Mouse (Mus musculus) CH12.LX (cell line): ENCODE data around the gene Matk. TPM values are rescaled to one million over a fixed set of nuclear protein-coding genes. Genes with fewer than 3 reads are reported as not detected.

ENCODE experiments used
- DNase-seq: peaks from one replicate; pipeline ENCODE4 v3.0.0-alpha.2; 2013; ENCODE audit errors: extremely low read depth
- H3K27ac ChIP-seq: 2 replicates; pipeline ENCODE4 v1.5.1; 2012; ENCODE audit warnings: low read depth, mild to moderate bottlenecking, control low read depth, moderate library complexity; ENCODE audit not compliant: insufficient read depth
- H3K27me3 ChIP-seq: replicated peaks from 2 replicates; pipeline ENCODE3; 2012; ENCODE audit warnings: inconsistent platforms
- H3K36me3 ChIP-seq, 2 experiments: replicated peaks in 1 of 2; 2 replicates each; pipeline versions ENCODE3 to v1.6.1; 2012; ENCODE audit warnings: inconsistent platforms in 1 of 2, low read length in 1 of 2, mild to moderate bottlenecking in 1 of 2, mixed read lengths in 1 of 2, moderate library complexity in 1 of 2; ENCODE audit not compliant: control insufficient read depth in 1 of 2, insufficient read depth in 1 of 2
- H3K4me1 ChIP-seq, 2 experiments: 2 replicates each; pipeline ENCODE4 v1.6.1; 2012; ENCODE audit warnings: inconsistent platforms in 1 of 2, moderate library complexity in 1 of 2; ENCODE audit not compliant: insufficient read depth in 2 of 2, control insufficient read depth in 1 of 2
- H3K4me2 ChIP-seq: 2 replicates; pipeline ENCODE4 v1.6.1; 2012; ENCODE audit warnings: low read depth, mild to moderate bottlenecking, control low read depth; ENCODE audit not compliant: poor library complexity, insufficient read depth, severe bottlenecking
- H3K4me3 ChIP-seq, 3 experiments: fragments of 150-350 bp in 1 of 3; sonication (generic) in 1 of 3; replicated peaks in 1 of 3; 2 replicates each; pipeline versions ENCODE3 to v1.5.1; 2011 to 2012; ENCODE audit warnings: low read depth in 2 of 3, low read length in 2 of 3, mild to moderate bottlenecking in 2 of 3, moderate library complexity in 2 of 3, control low read depth in 1 of 3, improper control_type of control experiment in 1 of 3, inconsistent platforms in 1 of 3, mixed read lengths in 1 of 3; ENCODE audit not compliant: poor library complexity in 1 of 3
- H3K79me2 ChIP-seq: replicated peaks from 2 replicates; pipeline ENCODE4 v1.6.1; 2012; ENCODE audit warnings: mild to moderate bottlenecking, moderate library complexity; ENCODE audit not compliant: control insufficient read depth, poor library complexity, insufficient read depth, severe bottlenecking; ENCODE audit errors: extremely low read depth
- H3K9ac ChIP-seq: 2 replicates; pipeline ENCODE4 v1.6.1; 2012; ENCODE audit warnings: low read depth, mild to moderate bottlenecking, control low read depth, moderate library complexity; ENCODE audit not compliant: insufficient read depth
- H3K9me3 ChIP-seq: replicated peaks from 2 replicates; pipeline ENCODE3; 2012; ENCODE audit warnings: low read length, inconsistent platforms, mixed read lengths
- BHLHE40 ChIP-seq: IDR thresholded peaks from 2 replicates; pipeline ENCODE4 v1.6.1; 2011; ENCODE audit warnings: mild to moderate bottlenecking, low read depth, low read length, improper control_type of control experiment
- CHD2 ChIP-seq: IDR thresholded peaks from 2 replicates; pipeline ENCODE4 v1.6.1; 2011; ENCODE audit warnings: low read length, improper control_type of control experiment
- CTCF ChIP-seq, 2 experiments: IDR thresholded peaks in 1 of 2; conservative IDR thresholded peaks in 1 of 2; 2 replicates each; pipeline ENCODE4 v1.5.1; 2011 to 2012; ENCODE audit warnings: low read depth in 2 of 2, low read length in 2 of 2, improper control_type of control experiment in 1 of 2, inconsistent platforms in 1 of 2, mild to moderate bottlenecking in 1 of 2, moderate library complexity in 1 of 2
- E2F4 ChIP-seq: IDR thresholded peaks from 2 replicates; pipeline ENCODE4 v1.6.1; 2011; ENCODE audit warnings: low read depth, low read length, improper control_type of control experiment; ENCODE audit not compliant: insufficient replicate concordance
- ELF1 ChIP-seq: IDR thresholded peaks from 2 replicates; pipeline ENCODE4 v1.6.1; 2014; ENCODE audit warnings: low read depth, mild to moderate bottlenecking, inconsistent platforms, low read length, improper control_type of control experiment
- GABPA ChIP-seq: IDR thresholded peaks from 2 replicates; pipeline ENCODE4 v1.6.1; 2012; ENCODE audit warnings: low read depth, low read length, improper control_type of control experiment, inconsistent platforms; ENCODE audit not compliant: insufficient replicate concordance
- HCFC1 ChIP-seq: IDR thresholded peaks from 2 replicates; pipeline ENCODE4 v1.6.1; 2012; ENCODE audit warnings: low read depth, mild to moderate bottlenecking, inconsistent platforms, low read length, improper control_type of control experiment
- IRF4 ChIP-seq: IDR thresholded peaks from 2 replicates; pipeline ENCODE4 v1.6.1; 2014; ENCODE audit warnings: low read depth, mild to moderate bottlenecking, inconsistent platforms, low read length, improper control_type of control experiment
- JUN ChIP-seq: IDR thresholded peaks from 2 replicates; pipeline ENCODE4 v1.6.1; 2011; ENCODE audit warnings: low read depth, mild to moderate bottlenecking, low read length, improper control_type of control experiment, moderate library complexity; ENCODE audit not compliant: insufficient read depth
- JUND ChIP-seq: conservative IDR thresholded peaks from 2 replicates; pipeline ENCODE4 v1.6.1; 2011; ENCODE audit warnings: low read depth, low read length, improper control_type of control experiment
- KAT2A ChIP-seq: IDR thresholded peaks from 2 replicates; pipeline ENCODE4 v1.6.1; 2012; ENCODE audit warnings: low read length, improper control_type of control experiment, inconsistent platforms; ENCODE audit not compliant: insufficient replicate concordance
- MAFK ChIP-seq: IDR thresholded peaks from 2 replicates; pipeline ENCODE4 v1.6.1; 2011; ENCODE audit warnings: low read length, improper control_type of control experiment; ENCODE audit not compliant: insufficient replicate concordance
- MAX ChIP-seq: IDR thresholded peaks from 2 replicates; pipeline ENCODE4 v1.6.1; 2011; ENCODE audit warnings: low read length, improper control_type of control experiment
- MYC ChIP-seq: IDR thresholded peaks from 2 replicates; pipeline ENCODE4 v1.6.1; 2011; ENCODE audit warnings: low read depth, mild to moderate bottlenecking, improper control_type of control experiment, low read length
- NRF1 ChIP-seq: IDR thresholded peaks from 2 replicates; pipeline ENCODE4 v1.6.1; 2014; ENCODE audit warnings: low read depth, mild to moderate bottlenecking, inconsistent platforms, low read length, improper control_type of control experiment, moderate library complexity
- POLR2A ChIP-seq: IDR thresholded peaks from 2 replicates; pipeline ENCODE4 v1.6.1; 2011; ENCODE audit warnings: low read depth, mild to moderate bottlenecking, improper control_type of control experiment, low read length
- POLR2AphosphoS2 ChIP-seq: IDR thresholded peaks from 2 replicates; pipeline ENCODE4 v1.6.1; 2011; ENCODE audit warnings: low read depth, low read length, improper control_type of control experiment
- RAD21 ChIP-seq: IDR thresholded peaks from 2 replicates; pipeline ENCODE4 v1.6.1; 2011; ENCODE audit warnings: low read depth, mild to moderate bottlenecking, low read length, improper control_type of control experiment, moderate library complexity
- RCOR1 ChIP-seq: conservative IDR thresholded peaks from 2 replicates; pipeline ENCODE4 v1.6.1; 2012; ENCODE audit warnings: low read depth, mild to moderate bottlenecking, inconsistent platforms, low read length, improper control_type of control experiment
- SIN3A ChIP-seq: IDR thresholded peaks from 2 replicates; pipeline ENCODE4 v1.6.1; 2012; ENCODE audit warnings: low read length, improper control_type of control experiment, inconsistent platforms
- SMC3 ChIP-seq: IDR thresholded peaks from 2 replicates; pipeline ENCODE4 v1.6.1; 2011; ENCODE audit warnings: low read depth, low read length, improper control_type of control experiment
- TCF12 ChIP-seq: IDR thresholded peaks from 2 replicates; pipeline ENCODE4 v1.6.1; 2014; ENCODE audit warnings: low read depth, mild to moderate bottlenecking, inconsistent platforms, low read length, improper control_type of control experiment
- USF1 ChIP-seq: IDR thresholded peaks from 2 replicates; pipeline ENCODE4 v1.6.1; 2014; ENCODE audit warnings: low read depth, mild to moderate bottlenecking, inconsistent platforms, low read length, improper control_type of control experiment
- USF2 ChIP-seq: conservative IDR thresholded peaks from 2 replicates; pipeline ENCODE4 v1.6.1; 2011; ENCODE audit warnings: low read depth, low read length, improper control_type of control experiment
- ZC3H11A ChIP-seq: IDR thresholded peaks from 2 replicates; pipeline ENCODE4 v1.6.1; 2012; ENCODE audit warnings: low read depth, mild to moderate bottlenecking, inconsistent platforms, low read length, improper control_type of control experiment
- dilution Hi-C: fragments of 300-500 bp; cut with MboI; formaldehyde crosslinking; loops from 2 replicates; pipeline ENCODE4 v1.14.3; 2020; ENCODE audit warnings: low sequenced_read_pairs; ENCODE audit not compliant: extremely low pct_unique_long_range_greater_than_20kb, extremely low pct_ligation_motif_present
- in situ Hi-C: fragments of 300-500 bp; cut with MboI; formaldehyde crosslinking; loops from 3 replicates; pipeline ENCODE4 v1.14.3; 2019; ENCODE audit warnings: low sequenced_read_pairs, low pct_ligation_motif_present, low pct_unique_long_range_greater_than_20kb, mixed read lengths
- polyA plus RNA-seq: library from polyadenylated mRNA; unstranded; fragments of >175 nt; gene quantifications from 2 replicates; pipeline ENCODE4 v1.2.1, GENCODE M21; 2012; ENCODE audit warnings: low read depth; ENCODE audit not compliant: insufficient read length
- total RNA-seq, 2 experiments: library from RNA; depleted of rRNA; stranded (reverse); fragments of 300-350 nt in 1 of 2; fragments of >200 nt in 1 of 2; gene quantifications; 2 replicates each; pipeline ENCODE4 v1.2.3; 2012 to 2014

The Matk gene
- total and polyA plus RNA-seq, 3 experiments = 2.5 to 5.2 (median 3.9) TPM

GRCm38 (mm10) chr10:81303761-81304160 is 51.0 kb downstream of the Matk start:
- Histone ChIP-seq H3K4me2 (no peak overlapping the region), H3K4me1 (peaks cover 50 to 89% of the 10 kb centered on the region in 2 experiments), H3K9ac (no peak overlapping the region), H3K9me3 (no peaks in the 10 kb centered on the region), H3K27me3 (no peaks in the 10 kb centered on the region), H3K4me3 (no peak overlapping the region), H3K36me3 (peaks cover 33 to 49% of the 10 kb centered on the region in 2 experiments), H3K27ac (no peak overlapping the region), H3K79me2 (peaks cover 34% of the 10 kb centered on the region)
- no peak for TF ChIP-seq IRF4
- no peak for TF ChIP-seq KAT2A
- no peak for TF ChIP-seq CHD2
- TF ChIP-seq POLR2A = no peak
- no peak for TF ChIP-seq RAD21
- no peak for DNase-seq
- dilution Hi-C loops (no loop called here), in situ Hi-C loops (no loop called here)

GRCm38 (mm10) chr10:81304597-81305238 is 52.0 kb downstream of the Matk start:
- peak; percentile 77 for DNase-seq
- Histone ChIP-seq H3K4me3 (no peak overlapping the region), H3K4me1 (peaks cover 40 to 89% of the 10 kb centered on the region in 2 experiments)

GRCm38 (mm10) chr10:81305663-81306062 is 52.9 kb downstream of the Matk start:
- Histone ChIP-seq H3K9ac (no peak overlapping the region), H3K27me3 (no peaks in the 10 kb centered on the region), H3K36me3 (peaks cover 47 to 66% of the 10 kb centered on the region in 2 experiments), H3K4me1 (peaks cover 31 to 84% of the 10 kb centered on the region in 2 experiments), H3K9me3 (no peaks in the 10 kb centered on the region), H3K79me2 (peaks cover 19% of the 10 kb centered on the region), H3K27ac (no peak overlapping the region), H3K4me3 (no peak overlapping the region), H3K4me2 (no peak overlapping the region)
- in situ Hi-C loops (no loop called here), dilution Hi-C loops (no loop called here)
- TF ChIP-seq TCF12 (no peak), JUND (no peak), RCOR1 (no peak), MYC (no peak), USF1 (no peak), POLR2AphosphoS2 (no peak), POLR2A (no peak), BHLHE40 (no peak), CHD2 (no peak), SMC3 (no peak), USF2 (no peak), MAX (no peak)
- DNase-seq = no peak

More at GRCm38 (mm10) chr10:81304597-81305238, 52.0 kb downstream of the Matk start:
- dilution Hi-C loops = no loop called here
- peaks cover 39 to 59% of the 10 kb centered on the region in 2 experiments for H3K36me3 ChIP-seq
- TF ChIP-seq POLR2A (no peak), CHD2 (peak; percentile 61; the same call in 1 of the 2 replicates), JUN (no peak), SMC3 (peak; percentile 93), MAX (peak; percentile 25; the same call in 1 of the 2 replicates), RAD21 (peak; percentile 91), TCF12 (0 out of 2 replicates have a peak, but pooled peaks have one; percentile 21), NRF1 (peak; percentile 39; the same call in 1 of the 2 replicates), CTCF (conservative IDR thresholded peaks at IDR 0.05 in 1 of 2, IDR thresholded peaks at IDR 0.05 in 1 of 2; ENCODE audit: low read depth in 2 of 2, low read length in 2 of 2) (peak; percentile 74 to 94), GABPA (no peak), BHLHE40 (peak; percentile 74), IRF4 (peak; percentile 21; the same call in 1 of the 2 replicates), ZC3H11A (peak; percentile 51), E2F4 (no peak), MAFK (no peak), HCFC1 (0 out of 2 replicates have a peak, but pooled peaks have one; percentile 19), SIN3A (0 out of 2 replicates have a peak, but pooled peaks have one; percentile 52), ELF1 (0 out of 2 replicates have a peak, but pooled peaks have one; percentile 19)
- TF ChIP-seq, all 38 proteins: peak for 13
- no peaks in the 10 kb centered on the region for H3K27me3 ChIP-seq
- H3K4me2 ChIP-seq = no peak overlapping the region
- no peaks in the 10 kb centered on the region for H3K9me3 ChIP-seq
- H3K27ac ChIP-seq = no peak overlapping the region
- no peak overlapping the region for H3K9ac ChIP-seq
- in situ Hi-C loops = no loop called here
- peaks cover 28% of the 10 kb centered on the region for H3K79me2 ChIP-seq
